Mouse (Mus musculus) erythroblast, adult 5-6 weeks (primary cell): ENCODE results near the gene Tmem59l. TPM values are rescaled to one million over a fixed set of nuclear protein-coding genes. Genes with fewer than 3 reads are reported as not detected.

Experiments used
- ATAC-seq: replicated peaks from 2 replicates; pipeline ENCODE4 v1.8.0; 2016; ENCODE audit warnings: moderate number of reproducible peaks, mild to moderate bottlenecking, moderate TSS enrichment, inconsistent platforms; ENCODE audit not compliant: poor library complexity, low FRiP score, severe bottlenecking
- total RNA-seq, 2 experiments: library from RNA; stranded (forward) in 1 of 2; stranded (reverse) in 1 of 2; fragments of 150-400 nt in 1 of 2; fragments of 200-764, 138-1000 nt in 1 of 2; gene quantifications; 2 replicates each; pipeline versions ENCODE4 v1.2.3 to v1.2.4; 2015 to 2017; ENCODE audit warnings: low replicate concordance in 2 of 2

The Tmem59l gene
- total RNA-seq, 2 experiments from 2014 or later: not detected

GRCm38 (mm10) chr8:70439055-70439847, 47.9 kb downstream of the Tmem59l start, which contains the start of gene Crtc1:
Gene Crtc1, minus strand, starts transcription at chr8:70439579.
- peak; percentile 87 for ATAC-seq

GRCm38 (mm10) chr8:70438423-70438822, 48.7 kb downstream of the Tmem59l start:
- ATAC-seq: no peak

GRCm38 (mm10) chr8:70435156-70435555, 52.0 kb downstream of the Tmem59l start:
- ATAC-seq: no peak

Other genes starting within 250 kb of the Tmem59l start
- gene Homer3, start 204.5 kb downstream of the Tmem59l start, total RNA-seq (2015; ENCODE audit: low replicate concordance): 0.63 and 1.3 TPM in 2 replicates
- 0.68 and 2.5 TPM in 2 replicates for gene Homer3, start 204.5 kb downstream of the Tmem59l start, total RNA-seq (2017; ENCODE audit: low replicate concordance)
- gene Ddx49, start 184.9 kb downstream of the Tmem59l start, total RNA-seq (2015; ENCODE audit: low replicate concordance): 15.0 TPM in 2 replicates
- 23.3 and 40.0 TPM in 2 replicates for gene Ddx49, start 184.9 kb downstream of the Tmem59l start, total RNA-seq (2017; ENCODE audit: low replicate concordance)
- gene Cope, start 184.8 kb downstream of the Tmem59l start, total RNA-seq (2015; ENCODE audit: low replicate concordance): 52.7 and 89.2 TPM in 2 replicates
- 36.9 and 53.7 TPM in 2 replicates for gene Cope, start 184.8 kb downstream of the Tmem59l start, total RNA-seq (2017; ENCODE audit: low replicate concordance)
- gene Cers1, start 171.6 kb downstream of the Tmem59l start, total RNA-seq (2015; ENCODE audit: low replicate concordance): not detected in 2 replicates
- gene Cers1, start 171.6 kb downstream of the Tmem59l start, total RNA-seq (2017; ENCODE audit: low replicate concordance): 0.43 TPM in 1 of 2 replicates, not detected in the other
- not detected in 2 replicates for gene Gdf1, start 157.5 kb downstream of the Tmem59l start, total RNA-seq (2015; ENCODE audit: low replicate concordance)
- gene Gdf1, start 157.5 kb downstream of the Tmem59l start, total RNA-seq (2017; ENCODE audit: low replicate concordance): not detected in 2 replicates
- 7.1 and 9.2 TPM in 2 replicates for gene Upf1, start 134.1 kb downstream of the Tmem59l start, total RNA-seq (2015; ENCODE audit: low replicate concordance)
- gene Upf1, start 134.1 kb downstream of the Tmem59l start, total RNA-seq (2017; ENCODE audit: low replicate concordance): 20.9 and 21.5 TPM in 2 replicates
- gene Comp, start 113.8 kb downstream of the Tmem59l start, total RNA-seq (2015; ENCODE audit: low replicate concordance): not detected in 2 replicates
- 0.43 TPM in 1 of 2 replicates, not detected in the other for gene Comp, start 113.8 kb downstream of the Tmem59l start, total RNA-seq (2017; ENCODE audit: low replicate concordance)
- 4.2 and 4.4 TPM in 2 replicates for gene Crtc1, start 47.8 kb downstream of the Tmem59l start, total RNA-seq (2015; ENCODE audit: low replicate concordance)
- 1.7 and 2.0 TPM in 2 replicates for gene Crtc1, start 47.8 kb downstream of the Tmem59l start, total RNA-seq (2017; ENCODE audit: low replicate concordance)
- gene Klhl26, start 10.4 kb downstream of the Tmem59l start, total RNA-seq (2015; ENCODE audit: low replicate concordance): 0.38 and 1.7 TPM in 2 replicates
- gene Klhl26, start 10.4 kb downstream of the Tmem59l start, total RNA-seq (2017; ENCODE audit: low replicate concordance): 1.8 and 2.8 TPM in 2 replicates
- 3.7 TPM in 1 of 2 replicates, not detected in the other for gene Crlf1, start 5.8 kb upstream of the Tmem59l start, total RNA-seq (2015; ENCODE audit: low replicate concordance)
- gene Crlf1, start 5.8 kb upstream of the Tmem59l start, total RNA-seq (2017; ENCODE audit: low replicate concordance): 2.5 TPM in 1 of 2 replicates, not detected in the other
- 2.9 and 14.0 TPM in 2 replicates for gene Rex1bd, start 19.4 kb upstream of the Tmem59l start, total RNA-seq (2015; ENCODE audit: low replicate concordance)
- gene Rex1bd, start 19.4 kb upstream of the Tmem59l start, total RNA-seq (2017; ENCODE audit: low replicate concordance): 5.2 and 9.5 TPM in 2 replicates
- 653 and 914 TPM in 2 replicates for gene Uba52, start 23.4 kb upstream of the Tmem59l start, total RNA-seq (2015; ENCODE audit: low replicate concordance)
- gene Uba52, start 23.4 kb upstream of the Tmem59l start, total RNA-seq (2017; ENCODE audit: low replicate concordance): 249 and 1,009 TPM in 2 replicates
- gene Fkbp8, start 40.4 kb upstream of the Tmem59l start, total RNA-seq (2015; ENCODE audit: low replicate concordance): 27.1 and 47.4 TPM in 2 replicates
- 53.5 and 56.9 TPM in 2 replicates for gene Fkbp8, start 40.4 kb upstream of the Tmem59l start, total RNA-seq (2017; ENCODE audit: low replicate concordance)
- gene Kxd1, start 40.6 kb upstream of the Tmem59l start, total RNA-seq (2015; ENCODE audit: low replicate concordance): 21.7 and 45.3 TPM in 2 replicates
- gene Kxd1, start 40.6 kb upstream of the Tmem59l start, total RNA-seq (2017; ENCODE audit: low replicate concordance): 10.9 and 18.1 TPM in 2 replicates
- gene Ell, start 52.1 kb upstream of the Tmem59l start, total RNA-seq (2015; ENCODE audit: low replicate concordance): 2.5 and 5.2 TPM in 2 replicates
- gene Ell, start 52.1 kb upstream of the Tmem59l start, total RNA-seq (2017; ENCODE audit: low replicate concordance): 4.0 and 4.7 TPM in 2 replicates
- gene Isyna1, start 107.0 kb upstream of the Tmem59l start, total RNA-seq (2015; ENCODE audit: low replicate concordance): 3.8 and 6.1 TPM in 2 replicates
- gene Isyna1, start 107.0 kb upstream of the Tmem59l start, total RNA-seq (2017; ENCODE audit: low replicate concordance): 1.4 and 7.7 TPM in 2 replicates
- gene Ssbp4, start 121.5 kb upstream of the Tmem59l start, total RNA-seq (2015; ENCODE audit: low replicate concordance): 6.3 and 10.9 TPM in 2 replicates
- 6.3 and 13.8 TPM in 2 replicates for gene Ssbp4, start 121.5 kb upstream of the Tmem59l start, total RNA-seq (2017; ENCODE audit: low replicate concordance)
- gene Lrrc25, start 128.8 kb upstream of the Tmem59l start, total RNA-seq (2015; ENCODE audit: low replicate concordance): 5.4 and 9.0 TPM in 2 replicates
- 0.98 and 2.3 TPM in 2 replicates for gene Lrrc25, start 128.8 kb upstream of the Tmem59l start, total RNA-seq (2017; ENCODE audit: low replicate concordance)
- gene Gdf15, start 145.1 kb upstream of the Tmem59l start, total RNA-seq (2015; ENCODE audit: low replicate concordance): not detected in 2 replicates
- gene Gdf15, start 145.1 kb upstream of the Tmem59l start, total RNA-seq (2017; ENCODE audit: low replicate concordance): 0.60 TPM in 1 of 2 replicates, not detected in the other
- 1.2 and 5.9 TPM in 2 replicates for gene Pgpep1, start 173.0 kb upstream of the Tmem59l start, total RNA-seq (2015; ENCODE audit: low replicate concordance)
- 0.28 and 1.4 TPM in 2 replicates for gene Pgpep1, start 173.0 kb upstream of the Tmem59l start, total RNA-seq (2017; ENCODE audit: low replicate concordance)
- gene Lsm4, start 185.9 kb upstream of the Tmem59l start, total RNA-seq (2015; ENCODE audit: low replicate concordance): 41.1 and 51.6 TPM in 2 replicates
- 20.9 and 26.2 TPM in 2 replicates for gene Lsm4, start 185.9 kb upstream of the Tmem59l start, total RNA-seq (2017; ENCODE audit: low replicate concordance)
- 29.2 and 53.9 TPM in 2 replicates for gene Jund, start 211.6 kb upstream of the Tmem59l start, total RNA-seq (2015; ENCODE audit: low replicate concordance)
- 52.2 and 61.9 TPM in 2 replicates for gene Jund, start 211.6 kb upstream of the Tmem59l start, total RNA-seq (2017; ENCODE audit: low replicate concordance)
- gene Iqcn, start 216.1 kb upstream of the Tmem59l start, total RNA-seq (2015; ENCODE audit: low replicate concordance): not detected in 2 replicates
- not detected in 2 replicates for gene Iqcn, start 216.1 kb upstream of the Tmem59l start, total RNA-seq (2017; ENCODE audit: low replicate concordance)
- not detected in 2 replicates for gene Gm3336, start 231.2 kb upstream of the Tmem59l start, total RNA-seq (2015; ENCODE audit: low replicate concordance)
- not detected in 2 replicates for gene Gm3336, start 231.2 kb upstream of the Tmem59l start, total RNA-seq (2017; ENCODE audit: low replicate concordance)
- gene Pde4c, start 236.4 kb upstream of the Tmem59l start, total RNA-seq (2015; ENCODE audit: low replicate concordance): not detected in 2 replicates
- gene Pde4c, start 236.4 kb upstream of the Tmem59l start, total RNA-seq (2017; ENCODE audit: low replicate concordance): not detected in 2 replicates